Mouse (Mus musculus) ES-E14 (cell line): ENCODE results near the gene Tigar.

ENCODE experiments used
- CHD2 ChIP-seq: IDR thresholded peaks from 2 replicates; pipeline ENCODE4 v1.6.1; 2014; ENCODE audit warnings: mild to moderate bottlenecking, low read depth, low read length, inconsistent platforms
- ZNF384 ChIP-seq: IDR thresholded peaks from 2 replicates; pipeline ENCODE4 v1.6.1; 2012; ENCODE audit warnings: low read depth, low read length, inconsistent platforms

DNA sequence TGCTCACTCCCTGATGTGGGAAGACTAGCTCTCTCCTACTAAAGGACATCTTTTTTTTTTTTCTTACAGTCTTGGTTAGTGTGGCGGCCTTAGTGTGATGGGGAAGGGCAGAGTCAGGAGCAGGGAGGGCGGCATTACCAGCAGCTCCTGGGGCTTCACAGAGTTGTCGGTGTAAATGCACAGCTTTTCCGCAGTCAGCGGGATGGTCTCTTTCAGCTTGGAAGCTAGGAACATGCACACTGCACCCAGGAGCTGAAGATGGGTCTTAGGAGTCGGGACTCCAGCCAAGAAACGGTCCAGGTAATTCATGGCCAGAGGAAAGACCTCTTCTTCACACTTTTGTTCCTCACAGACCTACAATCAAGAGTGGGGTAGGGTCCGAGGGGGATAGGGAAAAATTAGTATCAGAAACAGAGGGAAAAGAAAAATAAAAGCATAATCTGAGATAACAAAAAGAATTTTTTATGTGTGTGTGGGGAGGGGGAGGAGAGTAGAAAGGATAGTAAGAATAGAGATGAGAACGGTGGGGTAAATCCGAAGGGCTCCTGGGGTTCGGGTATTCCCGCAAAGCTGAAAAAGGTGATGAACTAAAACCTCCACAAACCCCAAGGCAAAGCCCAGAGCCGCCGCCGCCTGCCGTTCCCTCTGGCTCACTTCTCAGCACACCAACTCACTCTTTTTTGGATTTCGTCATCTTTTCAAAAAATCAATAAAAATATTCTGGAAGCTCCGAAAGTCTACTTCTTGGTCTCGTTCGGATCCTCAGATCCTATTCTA, 39.4 kb upstream of the Tigar start:
- no peak for TF ChIP-seq ZNF384
- no peak for TF ChIP-seq CHD2
